Mouse (Mus musculus) heart, embryonic 11.5 days (tissue): Measurements from ENCODE around the gene Ccnt2. TPM values are rescaled to one million over a fixed set of nuclear protein-coding genes. Genes with fewer than 3 reads are reported as not detected.

ENCODE experiments used
- ATAC-seq: fragments of 200-750 bp; cut with Nextera tagmentation; replicated peaks from 2 replicates; pipeline ENCODE4 v1.8.0; 2017; ENCODE audit warnings: moderate library complexity; ENCODE audit not compliant: insufficient number of reproducible peaks, low FRiP score, low TSS enrichment
- H3K27ac ChIP-seq: fragments of 300-500 bp; sonication (generic); 2 replicates; pipeline ENCODE4 v1.5.1; 2014; ENCODE audit warnings: mild to moderate bottlenecking, low read depth, low read length
- H3K27me3 ChIP-seq: fragments of 300-500 bp; sonication (generic); 2 replicates; pipeline ENCODE4 v1.6.1; 2014; ENCODE audit warnings: mild to moderate bottlenecking, low read length, mixed read lengths; ENCODE audit not compliant: control insufficient read depth, insufficient read depth
- H3K36me3 ChIP-seq: fragments of 300-500 bp; sonication (generic); 2 replicates; pipeline ENCODE4 v1.6.1; 2014; ENCODE audit warnings: mild to moderate bottlenecking, low read length, moderate library complexity, mixed read lengths; ENCODE audit not compliant: control insufficient read depth, insufficient read depth
- H3K4me1 ChIP-seq: fragments of 300-500 bp; sonication (generic); 2 replicates; pipeline ENCODE4 v1.6.1; 2014; ENCODE audit warnings: low read length; ENCODE audit not compliant: control insufficient read depth, insufficient read depth
- H3K4me2 ChIP-seq: fragments of 300-500 bp; sonication (generic); 2 replicates; pipeline ENCODE4 v1.6.1; 2014; ENCODE audit warnings: mild to moderate bottlenecking, moderate library complexity
- H3K4me3 ChIP-seq: fragments of 300-500 bp; sonication (generic); 2 replicates; pipeline ENCODE4 v1.5.1; 2014; ENCODE audit warnings: low read depth, low read length
- H3K9ac ChIP-seq: fragments of 300-500 bp; sonication (generic); 2 replicates; pipeline ENCODE4 v1.6.1; 2014; ENCODE audit warnings: mild to moderate bottlenecking, low read depth, low read length, moderate library complexity
- H3K9me3 ChIP-seq: fragments of 300-500 bp; sonication (generic); replicated peaks from 2 replicates; pipeline ENCODE4 v1.6.1; 2016; ENCODE audit warnings: low read length; ENCODE audit not compliant: control insufficient read depth
- WGBS: fragments of 180-500 bp; shearing (Covaris S2); extraction: QIAGEN DNeasy Blood & Tissue Kit; methylation state at CpG from one replicate; pipeline ENCODE4 v1.1.7; 2014; ENCODE audit not compliant: insufficient replicate concordance; 5-methylcytosine and 5-hydroxymethylcytosine counted together
- polyA plus RNA-seq: library from polyadenylated mRNA; unstranded; fragments of >200 nt; fragmentation: Nextera tagmentation; extraction: Ambion mirVana; gene quantifications from 2 replicates; pipeline ENCODE4 v1.2.1, GENCODE M21; 2014

Ccnt2 gene
- polyA plus RNA-seq = 66.7 and 73.2 TPM in 2 replicates

DNA sequence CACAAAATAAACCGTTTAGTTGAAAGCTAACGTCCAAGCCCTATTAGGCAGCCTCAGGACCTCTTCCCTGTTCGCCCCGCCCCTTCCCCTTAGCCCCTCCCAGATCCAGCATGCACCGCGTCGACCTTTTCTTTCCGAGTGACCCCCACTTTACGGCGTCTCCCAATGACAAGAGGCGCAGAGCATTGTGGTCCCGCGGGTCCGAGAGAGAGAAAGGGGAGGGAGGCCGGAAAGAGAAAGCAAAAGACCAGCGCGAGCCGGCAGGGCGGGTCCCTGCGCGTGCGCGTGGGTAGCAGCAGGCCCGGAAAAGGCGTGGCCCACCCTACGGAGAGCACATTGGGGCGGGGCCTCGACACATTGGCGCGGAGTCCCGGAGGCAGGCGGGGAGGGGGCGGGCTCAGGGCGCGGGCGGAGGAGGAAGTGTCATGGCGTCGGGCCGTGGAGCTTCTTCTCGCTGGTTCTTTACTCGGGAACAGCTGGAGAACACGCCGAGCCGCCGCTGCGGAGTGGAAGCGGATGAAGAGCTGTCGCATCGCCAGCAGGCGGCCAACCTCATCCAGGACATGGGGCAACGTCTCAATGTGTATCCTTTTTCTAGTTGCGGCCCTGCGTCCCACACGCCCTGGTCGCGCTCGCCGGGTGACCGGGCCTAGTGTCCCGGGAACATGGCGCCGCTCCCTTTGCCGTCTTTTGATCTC, at the start of gene Ccnt2:
Gene Ccnt2 (plus strand): TSS at position 362 of the 698 bp plus-strand sequence.
- under 1% methylated on average over 63 of the region's 63 CpGs for WGBS
- H3K27ac ChIP-seq = peak within 1 kb of the TSS; percentile 96
- peak within 1 kb of the TSS; percentile 64 for H3K4me3 ChIP-seq
- peak within 1 kb of the TSS; percentile 87 for H3K4me2 ChIP-seq
- H3K27me3 ChIP-seq = no peaks in the 10 kb centered on the region
- peaks cover 15% of the 10 kb centered on the region; the same call in 1 of the 2 replicates for H3K4me1 ChIP-seq
- no peaks in the 10 kb centered on the region for H3K9me3 ChIP-seq
- peak; percentile 99 for ATAC-seq
- H3K36me3 ChIP-seq = no peaks in the 10 kb centered on the region
- H3K9ac ChIP-seq = peak within 1 kb of the TSS; percentile 92

DNA sequence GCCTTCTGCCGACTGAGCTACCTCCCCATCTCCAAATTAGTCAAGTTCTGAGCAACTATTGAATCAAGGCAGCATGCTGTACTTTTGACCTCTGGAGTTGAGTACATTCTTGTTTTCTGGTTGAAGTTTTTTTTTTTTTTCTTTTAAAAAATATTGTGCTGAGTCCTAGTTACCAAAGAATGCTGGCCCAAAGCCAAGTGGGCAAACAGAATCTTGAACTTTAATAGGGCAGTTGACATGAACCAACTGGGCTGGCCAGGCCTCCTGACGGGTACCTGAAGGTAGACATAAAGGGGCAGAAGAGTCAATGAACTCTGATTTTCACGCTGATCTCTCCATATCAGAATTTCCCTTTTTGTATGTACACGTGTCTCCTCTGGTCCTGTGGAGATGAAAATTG, 44.9 kb upstream of the Ccnt2 start, which contains the start of gene Acmsd:
Gene Acmsd (plus strand): TSS at position 318 of the 400 bp plus-strand sequence.
- WGBS = 86% methylated on average over 4 of the region's 4 CpGs
- no peak within 1 kb of the TSS for H3K4me3 ChIP-seq
- H3K4me1 ChIP-seq = no peaks in the 10 kb centered on the region
- no peak for ATAC-seq
- H3K9ac ChIP-seq = no peak within 1 kb of the TSS
- no peak within 1 kb of the TSS for H3K4me2 ChIP-seq
- no peak within 1 kb of the TSS for H3K27ac ChIP-seq
- H3K36me3 ChIP-seq = no peaks in the 10 kb centered on the region
- H3K27me3 ChIP-seq = no peaks in the 10 kb centered on the region
- no peaks in the 10 kb centered on the region for H3K9me3 ChIP-seq

DNA sequence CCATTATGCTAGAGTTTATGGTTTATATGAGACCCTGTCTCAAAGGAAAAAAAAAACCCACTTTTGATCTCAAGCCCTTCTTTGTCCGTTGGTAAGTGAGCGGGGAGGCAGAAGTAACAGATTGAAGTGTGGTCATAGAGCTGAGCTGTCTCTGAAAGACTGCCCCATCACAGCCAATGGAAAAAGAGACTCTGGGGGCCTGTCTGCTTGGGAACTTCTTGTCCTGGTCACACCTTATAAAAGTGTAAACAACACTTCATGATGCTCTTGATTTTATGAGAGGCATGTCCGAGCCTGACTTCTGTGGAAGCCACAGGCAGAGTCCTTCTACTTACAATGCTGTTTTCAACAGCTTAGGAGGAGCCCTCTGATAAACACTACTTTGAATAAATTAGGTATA, 42.9 kb upstream of the Ccnt2 start:
- H3K36me3 ChIP-seq = no peaks in the 10 kb centered on the region
- no peak for ATAC-seq
- H3K27me3 ChIP-seq = no peaks in the 10 kb centered on the region
- H3K4me3 ChIP-seq = no peak overlapping the region
- WGBS = 68% methylated on average over 3 of the region's 3 CpGs
- no peak overlapping the region for H3K27ac ChIP-seq
- H3K4me1 ChIP-seq = no peaks in the 10 kb centered on the region
- no peak overlapping the region for H3K9ac ChIP-seq
- H3K4me2 ChIP-seq = no peak overlapping the region
- no peaks in the 10 kb centered on the region for H3K9me3 ChIP-seq

DNA sequence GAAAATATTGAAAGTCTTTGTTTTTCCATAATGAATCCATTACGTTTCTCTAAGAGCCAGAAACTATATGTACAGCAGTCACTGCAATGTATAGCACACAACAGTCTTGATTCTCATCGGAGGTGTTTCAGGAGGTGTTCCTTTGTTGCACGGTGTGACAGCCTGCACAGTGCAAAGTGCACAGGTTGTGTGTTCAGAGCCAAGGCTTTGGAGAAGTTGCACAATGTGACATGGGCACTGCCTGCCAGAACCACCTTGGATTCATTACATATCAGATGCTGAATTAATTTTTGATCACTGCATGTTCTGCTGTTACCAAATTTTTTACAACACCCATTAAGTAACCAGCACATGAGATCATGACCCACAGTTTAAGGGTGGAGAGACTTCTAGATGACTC, 41.5 kb upstream of the Ccnt2 start:
- H3K4me2 ChIP-seq = no peak overlapping the region
- WGBS = 91% methylated on average over 3 of the region's 3 CpGs
- ATAC-seq = no peak

DNA sequence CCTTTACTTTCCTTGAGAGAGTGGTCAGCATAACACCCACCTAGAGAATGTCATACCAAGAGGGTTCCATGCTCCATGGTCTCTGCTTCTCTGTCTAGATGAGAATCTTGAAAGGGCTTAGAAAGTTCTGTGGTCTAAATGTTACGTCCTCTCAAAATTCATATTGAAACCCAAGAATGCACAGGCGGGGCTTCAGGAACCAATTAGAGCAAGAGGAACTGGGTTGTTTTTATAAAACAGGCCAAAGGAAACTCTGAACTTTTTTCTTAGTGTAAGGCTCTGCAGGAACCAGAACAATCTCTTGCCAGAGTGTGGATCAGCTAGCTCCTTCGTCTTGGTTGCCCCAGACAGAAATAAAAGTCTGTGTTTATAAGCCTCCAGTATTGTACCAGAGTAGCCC, 41.1 kb upstream of the Ccnt2 start:
- Histone ChIP-seq H3K9me3 (no peaks in the 10 kb centered on the region), H3K27me3 (no peaks in the 10 kb centered on the region), H3K9ac (no peak overlapping the region), H3K36me3 (no peaks in the 10 kb centered on the region), H3K4me1 (no peaks in the 10 kb centered on the region), H3K4me3 (no peak overlapping the region), H3K4me2 (no peak overlapping the region), H3K27ac (no peak overlapping the region)
- no peak for ATAC-seq
- WGBS = 74% methylated on average over 3 of the region's 3 CpGs

More for the DNA sequence above, 41.5 kb upstream of the Ccnt2 start:
- no peak overlapping the region for H3K27ac ChIP-seq
- H3K4me1 ChIP-seq = no peaks in the 10 kb centered on the region
- H3K9ac ChIP-seq = no peak overlapping the region
- no peaks in the 10 kb centered on the region for H3K36me3 ChIP-seq
- no peaks in the 10 kb centered on the region for H3K27me3 ChIP-seq
- H3K4me3 ChIP-seq = no peak overlapping the region
- H3K9me3 ChIP-seq = no peaks in the 10 kb centered on the region

DNA sequence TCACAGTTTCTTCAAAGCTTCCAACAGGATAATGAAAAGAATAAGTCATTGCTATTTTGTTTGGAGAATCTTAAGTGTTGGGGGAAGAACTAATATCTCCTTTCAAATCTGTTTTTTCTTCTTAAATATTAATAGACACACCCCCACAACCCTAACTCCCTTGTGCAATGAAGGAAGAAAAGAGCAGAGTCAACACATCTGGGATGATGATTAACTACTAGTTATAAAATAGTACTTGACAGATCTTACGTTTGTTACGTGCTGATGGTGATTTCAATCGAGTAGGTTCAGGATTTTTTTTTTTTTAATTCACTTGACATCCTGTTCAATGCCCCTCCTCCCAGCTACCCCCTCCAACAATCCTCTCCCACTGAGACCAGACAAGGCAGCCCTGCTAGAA, 38.6 kb upstream of the Ccnt2 start:
- no peaks in the 10 kb centered on the region for H3K9me3 ChIP-seq
- H3K36me3 ChIP-seq = no peaks in the 10 kb centered on the region
- no peak for ATAC-seq
- H3K4me3 ChIP-seq = no peak overlapping the region
- no peaks in the 10 kb centered on the region for H3K27me3 ChIP-seq
- H3K4me2 ChIP-seq = no peak overlapping the region
- no peaks in the 10 kb centered on the region for H3K4me1 ChIP-seq
- no peak overlapping the region for H3K9ac ChIP-seq
- 80% methylated on average over 3 of the region's 3 CpGs for WGBS
- no peak overlapping the region for H3K27ac ChIP-seq

DNA sequence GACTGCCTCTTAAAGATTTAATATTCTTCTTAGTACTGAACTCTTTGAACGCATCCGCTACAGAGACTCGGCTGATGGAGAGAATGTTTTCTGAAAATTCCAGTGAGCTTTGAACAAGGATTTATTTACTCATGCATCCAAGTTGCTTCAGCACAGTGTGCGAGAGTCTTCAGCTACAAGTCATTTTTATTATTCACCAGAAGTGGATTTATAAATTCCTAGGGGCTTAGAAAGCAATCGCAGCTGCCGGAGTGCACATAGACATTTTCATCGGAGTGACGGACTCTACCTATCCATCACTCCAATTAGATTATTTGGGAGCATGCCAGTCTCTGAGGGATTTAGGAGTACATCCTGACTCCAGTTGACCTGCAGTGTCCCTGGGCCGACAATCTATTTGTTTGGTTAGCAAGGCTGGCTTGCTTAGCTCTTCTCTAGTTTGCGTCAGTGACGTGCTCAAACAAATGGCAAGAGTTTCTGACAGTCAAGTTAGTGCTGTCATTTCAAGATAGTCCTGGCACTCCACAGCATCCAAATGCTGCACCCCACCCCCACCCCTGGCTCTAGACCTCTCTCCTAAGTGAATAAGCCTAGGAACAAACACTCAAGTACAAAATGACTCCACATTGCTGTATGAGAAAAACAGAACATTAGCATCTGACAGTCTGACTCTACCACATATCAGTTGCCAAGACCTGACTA, 23.4 kb upstream of the Ccnt2 start:
- Histone ChIP-seq H3K4me1 (no peaks in the 10 kb centered on the region), H3K36me3 (no peaks in the 10 kb centered on the region), H3K4me2 (no peak overlapping the region), H3K4me3 (no peak overlapping the region), H3K9me3 (no peaks in the 10 kb centered on the region), H3K9ac (no peak overlapping the region), H3K27ac (no peak overlapping the region), H3K27me3 (no peaks in the 10 kb centered on the region)
- WGBS = 74% methylated on average over 11 of the region's 11 CpGs
- ATAC-seq = no peak

DNA sequence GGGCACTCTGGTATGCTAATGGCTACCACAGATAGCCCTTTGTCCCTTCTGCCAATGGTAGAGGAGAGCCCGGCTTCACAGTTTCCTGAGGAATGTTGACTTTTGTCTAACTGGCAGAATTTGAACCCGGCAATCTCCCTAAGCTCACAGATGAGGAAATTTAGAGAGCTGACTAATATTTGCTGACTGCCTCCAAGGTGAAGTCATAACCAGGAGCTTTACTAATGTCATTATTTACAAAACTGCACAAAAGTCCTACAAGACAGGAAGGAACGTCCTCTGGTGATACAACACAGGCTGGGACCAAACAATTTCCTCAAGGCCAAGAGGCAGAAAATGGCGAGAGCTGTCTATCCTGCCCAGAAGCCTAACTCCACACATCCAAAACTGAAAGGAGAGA, 18.2 kb upstream of the Ccnt2 start:
- no peaks in the 10 kb centered on the region for H3K27me3 ChIP-seq
- H3K4me3 ChIP-seq = no peak overlapping the region
- no peak for ATAC-seq
- no peak overlapping the region for H3K4me2 ChIP-seq
- WGBS = 59% methylated on average over 4 of the region's 4 CpGs
- peaks cover 8% of the 10 kb centered on the region for H3K4me1 ChIP-seq
- no peaks in the 10 kb centered on the region for H3K9me3 ChIP-seq
- no peak overlapping the region for H3K9ac ChIP-seq
- no peaks in the 10 kb centered on the region for H3K36me3 ChIP-seq
- H3K27ac ChIP-seq = peak overlapping the region; percentile 73
